21 mouse cellular contexts compared by ENCODE assay signal in genomic region chr7:105022530-105022929, GRCm38 (mm10). TPM values are rescaled to one million over a fixed set of nuclear protein-coding genes. Genes with fewer than 3 reads are reported as not detected.
A peak's percentile ranks its signal among the peaks of the same experiment; 100 is the strongest.
DNase-seq lines count a peak whose midpoint lies in the region; ATAC-seq and TF ChIP-seq lines count a peak whose summit lies in the region.
"Had no signal": no experiment of that assay in that cellular context is flagged by ENCODE, and none has a peak within 500 bp of the region (broad histone marks: within the 10 kb centered on the region; RNA-seq: fewer than 3 reads in every experiment).

No protein-coding gene starts in this region.

- no peak overlapping the region for H3K27ac ChIP-seq in hindbrain, postnatal 0 days
- H3K27ac ChIP-seq in hindbrain, embryonic 10.5 days, result no peak overlapping the region
- no peak overlapping the region for H3K27ac ChIP-seq in midbrain, embryonic 14.5 days (replicated peaks; ENCODE audit: low read depth, low read length)
- no peak overlapping the region for H3K27ac ChIP-seq in midbrain, embryonic 10.5 days (replicated peaks)
- H3K27ac ChIP-seq: heart, embryonic 15.5 days; hindbrain, embryonic 14.5 days; kidney, embryonic 15.5 days; neural tube, embryonic 12.5 days had no signal

- no peaks in the 10 kb centered on the region for H3K36me3 ChIP-seq in hindbrain, postnatal 0 days (ENCODE audit: insufficient read depth, low read length)
- no peaks in the 10 kb centered on the region for H3K36me3 ChIP-seq in hindbrain, embryonic 10.5 days
- H3K36me3 ChIP-seq in midbrain, embryonic 14.5 days (ENCODE audit: control insufficient read depth, insufficient read depth, low read length), result no peaks in the 10 kb centered on the region
- H3K36me3 ChIP-seq in midbrain, embryonic 10.5 days, result no peaks in the 10 kb centered on the region
- H3K36me3 ChIP-seq: heart, embryonic 15.5 days; kidney, embryonic 15.5 days; neural tube, embryonic 12.5 days had no signal

- H3K9ac ChIP-seq in hindbrain, postnatal 0 days (replicated peaks; ENCODE audit: low read length), result no peak overlapping the region
- no peak overlapping the region for H3K9ac ChIP-seq in midbrain, embryonic 14.5 days (replicated peaks; ENCODE audit: low read length)
- H3K9ac ChIP-seq: heart, embryonic 15.5 days; hindbrain, embryonic 14.5 days; kidney, embryonic 15.5 days; lung, embryonic 14.5 days; neural tube, embryonic 12.5 days had no signal

- peak; percentile 64 for TF ChIP-seq CTCF in hindbrain, postnatal 0 days (IDR thresholded peaks at IDR 0.05; ENCODE audit: low read depth)

- DNase-seq in hindbrain, postnatal 0 days (ENCODE audit: low spot score), result peak; percentile 40
- no peak for DNase-seq in hindbrain, embryonic 10.5 days (ENCODE audit: low spot score)
- DNase-seq in midbrain, embryonic 14.5 days, result peak; percentile 8
- no peak for DNase-seq in midbrain, embryonic 10.5 days (ENCODE audit: low spot score)
- peak; percentile 4 for DNase-seq in R1 (ENCODE audit: low read depth, low spot score)
- no peak for DNase-seq in adrenal gland, adult 2 months
- DNase-seq in kidney, adult 8-10 months, result no peak
- DNase-seq: adrenal gland, postnatal 10 days; cerebellum, adult 8-10 months; lung, embryonic 14.5 days; right cerebral cortex, postnatal 4 days; thymus, adult 18-20 months had no signal

- H3K4me1 ChIP-seq in hindbrain, postnatal 0 days (ENCODE audit: insufficient read depth, low read length), result no peaks in the 10 kb centered on the region
- no peaks in the 10 kb centered on the region for H3K4me1 ChIP-seq in hindbrain, embryonic 10.5 days (replicated peaks)
- no peaks in the 10 kb centered on the region for H3K4me1 ChIP-seq in midbrain, embryonic 14.5 days (ENCODE audit: control insufficient read depth, insufficient read depth, low read length)
- H3K4me1 ChIP-seq in midbrain, embryonic 10.5 days, result no peaks in the 10 kb centered on the region
- H3K4me1 ChIP-seq: heart, embryonic 15.5 days; kidney, embryonic 15.5 days; neural tube, embryonic 12.5 days had no signal

- no peak overlapping the region for H3K4me2 ChIP-seq in hindbrain, postnatal 0 days (ENCODE audit: low read depth, low read length)
- H3K4me2 ChIP-seq in midbrain, embryonic 14.5 days (ENCODE audit: low read length), result no peak overlapping the region
- H3K4me2 ChIP-seq: heart, embryonic 15.5 days; hindbrain, embryonic 14.5 days; kidney, embryonic 15.5 days; lung, embryonic 14.5 days; neural tube, embryonic 12.5 days had no signal

- H3K27me3 ChIP-seq in hindbrain, postnatal 0 days (ENCODE audit: insufficient read depth, low read length), result no peaks in the 10 kb centered on the region
- no peaks in the 10 kb centered on the region for H3K27me3 ChIP-seq in hindbrain, embryonic 10.5 days (ENCODE audit: insufficient read depth, poor library complexity, severe bottlenecking)
- H3K27me3 ChIP-seq in midbrain, embryonic 14.5 days (ENCODE audit: control insufficient read depth, insufficient read depth, low read length), result no peaks in the 10 kb centered on the region
- H3K27me3 ChIP-seq in midbrain, embryonic 10.5 days (ENCODE audit: low read depth, poor library complexity, severe bottlenecking), result no peaks in the 10 kb centered on the region
- H3K27me3 ChIP-seq: heart, embryonic 15.5 days; kidney, embryonic 15.5 days; neural tube, embryonic 12.5 days had no signal

- H3K4me3 ChIP-seq in hindbrain, postnatal 0 days (ENCODE audit: low read length), result no peak overlapping the region
- no peak overlapping the region for H3K4me3 ChIP-seq in hindbrain, embryonic 10.5 days
- H3K4me3 ChIP-seq in midbrain, embryonic 14.5 days (replicated peaks; ENCODE audit: low read depth, low read length), result no peak overlapping the region
- H3K4me3 ChIP-seq in midbrain, embryonic 10.5 days, result no peak overlapping the region
- H3K4me3 ChIP-seq: heart, embryonic 15.5 days; kidney, embryonic 15.5 days; neural tube, embryonic 12.5 days had no signal

- ATAC-seq in hindbrain, postnatal 0 days, result no peak
- ATAC-seq in midbrain, embryonic 14.5 days (ENCODE audit: low FRiP score, low TSS enrichment), result no peak

- WGBS in hindbrain, postnatal 0 days, result 79% methylated on average over 1 of the region's 1 CpGs
- WGBS in hindbrain, embryonic 10.5 days, result 54% methylated on average over 1 of the region's 1 CpGs
- WGBS in midbrain, embryonic 14.5 days, result 81% methylated on average over 1 of the region's 1 CpGs
- 54% methylated on average over 1 of the region's 1 CpGs for WGBS in midbrain, embryonic 10.5 days

- no peaks in the 10 kb centered on the region for H3K9me3 ChIP-seq in hindbrain, postnatal 0 days (ENCODE audit: low read length)
- no peaks in the 10 kb centered on the region for H3K9me3 ChIP-seq in hindbrain, embryonic 10.5 days
- no peaks in the 10 kb centered on the region for H3K9me3 ChIP-seq in midbrain, embryonic 14.5 days (ENCODE audit: control insufficient read depth, low read length)
- H3K9me3 ChIP-seq in midbrain, embryonic 10.5 days (replicated peaks), result no peaks in the 10 kb centered on the region
- H3K9me3 ChIP-seq: heart, embryonic 15.5 days; kidney, embryonic 15.5 days; neural tube, embryonic 12.5 days had no signal

RNA-seq across cellular contexts. Expression of gene Olfr675, which starts 5.7 kb away (rescaled TPM):
- total RNA-seq in hindbrain, postnatal 0 days (2014; rRNA removed), result not detected in 2 replicates
- polyA plus RNA-seq in hindbrain, postnatal 0 days (2015; fragmentation: Nextera tagmentation; extraction: Ambion mirVana), result not detected in 2 replicates
- not detected in 2 replicates for polyA plus RNA-seq in hindbrain, embryonic 10.5 days (2016; fragmentation: Nextera tagmentation; extraction: Ambion mirVana)
- not detected in 2 replicates for polyA plus RNA-seq in midbrain, embryonic 14.5 days (2014; fragmentation: Nextera tagmentation; extraction: Ambion mirVana)
- not detected in 2 replicates for polyA plus RNA-seq in midbrain, embryonic 10.5 days (2016; fragmentation: Nextera tagmentation; extraction: Ambion mirVana)
- total RNA-seq in adrenal gland, adult 2 months (2021), result not detected
- polyA plus RNA-seq in adrenal gland, adult 2 months (2012; rRNA removed), result not detected in 2 replicates
- total RNA-seq: adrenal gland, postnatal 10 days; layer of hippocampus, adult 18-20 months; megakaryocyte progenitor cell, adult 5-6 weeks had no signal
- polyA plus RNA-seq: embryonic facial prominence, embryonic 11.5 days; gonadal fat pad, adult 2 months; heart, embryonic 15.5 days; hindbrain, embryonic 14.5 days; kidney, embryonic 15.5 days; limb, embryonic 14.5 days; lung, embryonic 14.5 days; neural tube, embryonic 12.5 days had no signal

RNA-seq across cellular contexts. Expression of gene Olfr676, which starts 10.0 kb away (rescaled TPM):
- not detected in 2 replicates for total RNA-seq in hindbrain, postnatal 0 days (2014; rRNA removed)
- polyA plus RNA-seq in hindbrain, postnatal 0 days (2015; fragmentation: Nextera tagmentation; extraction: Ambion mirVana), result not detected in 2 replicates
- not detected in 2 replicates for polyA plus RNA-seq in hindbrain, embryonic 10.5 days (2016; fragmentation: Nextera tagmentation; extraction: Ambion mirVana)
- not detected in 2 replicates for polyA plus RNA-seq in midbrain, embryonic 14.5 days (2014; fragmentation: Nextera tagmentation; extraction: Ambion mirVana)
- not detected in 2 replicates for polyA plus RNA-seq in midbrain, embryonic 10.5 days (2016; fragmentation: Nextera tagmentation; extraction: Ambion mirVana)
- total RNA-seq in adrenal gland, adult 2 months (2021), result not detected
- polyA plus RNA-seq in adrenal gland, adult 2 months (2012; rRNA removed), result not detected in 2 replicates
- total RNA-seq: adrenal gland, postnatal 10 days; layer of hippocampus, adult 18-20 months; megakaryocyte progenitor cell, adult 5-6 weeks had no signal
- polyA plus RNA-seq: embryonic facial prominence, embryonic 11.5 days; gonadal fat pad, adult 2 months; heart, embryonic 15.5 days; hindbrain, embryonic 14.5 days; kidney, embryonic 15.5 days; limb, embryonic 14.5 days; lung, embryonic 14.5 days; neural tube, embryonic 12.5 days had no signal

RNA-seq across cellular contexts. Expression of gene Olfr672, which starts 20.7 kb away (rescaled TPM):
- not detected in 2 replicates for total RNA-seq in hindbrain, postnatal 0 days (2014; rRNA removed)
- not detected in 2 replicates for polyA plus RNA-seq in hindbrain, postnatal 0 days (2015; fragmentation: Nextera tagmentation; extraction: Ambion mirVana)
- polyA plus RNA-seq in hindbrain, embryonic 10.5 days (2016; fragmentation: Nextera tagmentation; extraction: Ambion mirVana), result not detected in 2 replicates
- not detected in 2 replicates for polyA plus RNA-seq in midbrain, embryonic 14.5 days (2014; fragmentation: Nextera tagmentation; extraction: Ambion mirVana)
- not detected in 2 replicates for polyA plus RNA-seq in midbrain, embryonic 10.5 days (2016; fragmentation: Nextera tagmentation; extraction: Ambion mirVana)
- not detected for total RNA-seq in adrenal gland, adult 2 months (2021)
- polyA plus RNA-seq in adrenal gland, adult 2 months (2012; rRNA removed), result not detected in 2 replicates
- total RNA-seq: adrenal gland, postnatal 10 days; layer of hippocampus, adult 18-20 months; megakaryocyte progenitor cell, adult 5-6 weeks had no signal
- polyA plus RNA-seq: embryonic facial prominence, embryonic 11.5 days; gonadal fat pad, adult 2 months; heart, embryonic 15.5 days; hindbrain, embryonic 14.5 days; kidney, embryonic 15.5 days; limb, embryonic 14.5 days; lung, embryonic 14.5 days; neural tube, embryonic 12.5 days had no signal

RNA-seq across cellular contexts. Expression of gene Olfr677, which starts 28.6 kb away (rescaled TPM):
- total RNA-seq in hindbrain, postnatal 0 days (2014; rRNA removed), result not detected in 2 replicates
- polyA plus RNA-seq in hindbrain, postnatal 0 days (2015; fragmentation: Nextera tagmentation; extraction: Ambion mirVana), result not detected in 2 replicates
- polyA plus RNA-seq in hindbrain, embryonic 10.5 days (2016; fragmentation: Nextera tagmentation; extraction: Ambion mirVana), result not detected in 2 replicates
- polyA plus RNA-seq in midbrain, embryonic 14.5 days (2014; fragmentation: Nextera tagmentation; extraction: Ambion mirVana), result not detected in 2 replicates
- not detected in 2 replicates for polyA plus RNA-seq in midbrain, embryonic 10.5 days (2016; fragmentation: Nextera tagmentation; extraction: Ambion mirVana)
- not detected for total RNA-seq in adrenal gland, adult 2 months (2021)
- not detected in 2 replicates for polyA plus RNA-seq in adrenal gland, adult 2 months (2012; rRNA removed)
- total RNA-seq: adrenal gland, postnatal 10 days; layer of hippocampus, adult 18-20 months; megakaryocyte progenitor cell, adult 5-6 weeks had no signal
- polyA plus RNA-seq: embryonic facial prominence, embryonic 11.5 days; gonadal fat pad, adult 2 months; heart, embryonic 15.5 days; hindbrain, embryonic 14.5 days; kidney, embryonic 15.5 days; limb, embryonic 14.5 days; lung, embryonic 14.5 days; neural tube, embryonic 12.5 days had no signal

RNA-seq across cellular contexts. Expression of gene Olfr678, which starts 41.7 kb away (rescaled TPM):
- total RNA-seq in hindbrain, postnatal 0 days (2014; rRNA removed), result not detected in 2 replicates
- not detected in 2 replicates for polyA plus RNA-seq in hindbrain, postnatal 0 days (2015; fragmentation: Nextera tagmentation; extraction: Ambion mirVana)
- polyA plus RNA-seq in hindbrain, embryonic 10.5 days (2016; fragmentation: Nextera tagmentation; extraction: Ambion mirVana), result not detected in 2 replicates
- not detected in 2 replicates for polyA plus RNA-seq in midbrain, embryonic 14.5 days (2014; fragmentation: Nextera tagmentation; extraction: Ambion mirVana)
- not detected in 2 replicates for polyA plus RNA-seq in midbrain, embryonic 10.5 days (2016; fragmentation: Nextera tagmentation; extraction: Ambion mirVana)
- not detected for total RNA-seq in adrenal gland, adult 2 months (2021)
- not detected in 2 replicates for polyA plus RNA-seq in adrenal gland, adult 2 months (2012; rRNA removed)
- total RNA-seq: adrenal gland, postnatal 10 days; layer of hippocampus, adult 18-20 months; megakaryocyte progenitor cell, adult 5-6 weeks had no signal
- polyA plus RNA-seq: embryonic facial prominence, embryonic 11.5 days; gonadal fat pad, adult 2 months; heart, embryonic 15.5 days; hindbrain, embryonic 14.5 days; kidney, embryonic 15.5 days; limb, embryonic 14.5 days; lung, embryonic 14.5 days; neural tube, embryonic 12.5 days had no signal

Comparison
In these comparisons a context has a peak if more than half of its experiments do, and no peak if none do; other contexts are left out.
1. DNase-seq: peak in hindbrain, postnatal 0 days (single experiment), midbrain, embryonic 14.5 days (single experiment) and R1 (single experiment); none in hindbrain, embryonic 10.5 days (single experiment), midbrain, embryonic 10.5 days (single experiment), adrenal gland, adult 2 months (single experiment) and kidney, adult 8-10 months (0 of 2).